ENCODE assay signal across 20 mouse cellular contexts in genomic region chr1:143742186-143742585, GRCm38 (mm10). TPM values are rescaled to one million over a fixed set of nuclear protein-coding genes. Genes with fewer than 3 reads are reported as not detected.
DNase-seq lines count a peak whose midpoint lies in the region; ATAC-seq and TF ChIP-seq lines count a peak whose summit lies in the region.
"Had no signal": no experiment of that assay in that cellular context is flagged by ENCODE, and none has a peak within 500 bp of the region (broad histone marks: within the 10 kb centered on the region; RNA-seq: fewer than 3 reads in every experiment).

No protein-coding gene starts in this region.

- peaks cover 16% of the 10 kb centered on the region; the same call in 1 of the 2 replicates for H3K36me3 ChIP-seq in hindbrain, postnatal 0 days (ENCODE audit: insufficient read depth, low read length)
- peaks cover 4% of the 10 kb centered on the region for H3K36me3 ChIP-seq in hindbrain, embryonic 16.5 days (ENCODE audit: control insufficient read depth, insufficient read depth, low read length)
- H3K36me3 ChIP-seq in forebrain, embryonic 13.5 days (ENCODE audit: poor library complexity, severe bottlenecking) = peaks cover 47% of the 10 kb centered on the region

- WGBS in hindbrain, postnatal 0 days = 38% methylated on average over 6 of the region's 6 CpGs
- WGBS in hindbrain, embryonic 16.5 days = 42% methylated on average over 6 of the region's 6 CpGs
- WGBS in forebrain, embryonic 13.5 days = 5% methylated on average over 6 of the region's 6 CpGs

- peak; percentile 5 for DNase-seq in embryo, embryonic 10.5 days (ENCODE audit: low spot score)
- no peak for DNase-seq in embryo, embryonic 11 days
- DNase-seq in hindbrain, postnatal 0 days (ENCODE audit: low spot score) = peak; percentile 8
- peak; percentile 78 for DNase-seq in retina, embryonic 14.5 days (ENCODE audit: low spot score)
- DNase-seq in testis, postnatal 14 days (ENCODE audit: low spot score) = no peak
- no peak for DNase-seq in gastrocnemius, postnatal 25 days
- DNase-seq: adrenal gland, postnatal 10 days; B cell, adult 2 months; cerebellum, adult 18-20 months; gastrocnemius, postnatal 14 days; heart, postnatal 36 days; kidney, adult 2 months had no signal

- no peak for ATAC-seq in hindbrain, postnatal 0 days
- no peak for ATAC-seq in hindbrain, embryonic 16.5 days
- ATAC-seq in forebrain, embryonic 13.5 days = peak; percentile 31; the same call in 1 of the 2 replicates
- ATAC-seq: CD4-positive, CD25-positive, alpha-beta regulatory T cell, adult 4 months; intestine, embryonic 16.5 days had no signal

- H3K27me3 ChIP-seq in hindbrain, postnatal 0 days (ENCODE audit: insufficient read depth, low read length) = no peaks in the 10 kb centered on the region
- no peaks in the 10 kb centered on the region for H3K27me3 ChIP-seq in hindbrain, embryonic 16.5 days (replicated peaks; ENCODE audit: control insufficient read depth, insufficient read depth, low read length)
- no peaks in the 10 kb centered on the region for H3K27me3 ChIP-seq in forebrain, embryonic 13.5 days
- H3K27me3 ChIP-seq: embryonic facial prominence, embryonic 13.5 days; heart, embryonic 13.5 days; hindbrain, embryonic 13.5 days had no signal

- no peak overlapping the region for H3K9ac ChIP-seq in hindbrain, postnatal 0 days (replicated peaks; ENCODE audit: low read length)
- no peak overlapping the region for H3K9ac ChIP-seq in hindbrain, embryonic 16.5 days (ENCODE audit: low read depth, low read length)
- H3K9ac ChIP-seq in forebrain, embryonic 13.5 days = 0 out of 2 replicates have a peak overlapping the region, but pooled peaks have one; percentile 34
- H3K9ac ChIP-seq: embryonic facial prominence, embryonic 13.5 days; heart, embryonic 13.5 days; hindbrain, embryonic 13.5 days had no signal

- H3K9me3 ChIP-seq in hindbrain, postnatal 0 days (ENCODE audit: low read length) = no peaks in the 10 kb centered on the region
- no peaks in the 10 kb centered on the region for H3K9me3 ChIP-seq in hindbrain, embryonic 16.5 days (ENCODE audit: control insufficient read depth, low read length)
- H3K9me3 ChIP-seq in forebrain, embryonic 13.5 days (replicated peaks) = no peaks in the 10 kb centered on the region
- H3K9me3 ChIP-seq: embryonic facial prominence, embryonic 13.5 days; G1E; heart, embryonic 13.5 days; hindbrain, embryonic 13.5 days had no signal

- H3K4me3 ChIP-seq in hindbrain, postnatal 0 days (ENCODE audit: low read length) = no peak overlapping the region
- H3K4me3 ChIP-seq in hindbrain, embryonic 16.5 days (ENCODE audit: low read length) = no peak overlapping the region
- H3K4me3 ChIP-seq in forebrain, embryonic 13.5 days = no peak overlapping the region
- H3K4me3 ChIP-seq: embryonic facial prominence, embryonic 13.5 days; heart, embryonic 13.5 days; hindbrain, embryonic 13.5 days had no signal

- no peak for TF ChIP-seq CTCF in hindbrain, postnatal 0 days (IDR thresholded peaks at IDR 0.05; ENCODE audit: low read depth)

- no peak overlapping the region for H3K4me2 ChIP-seq in hindbrain, postnatal 0 days (ENCODE audit: low read depth, low read length)
- H3K4me2 ChIP-seq in hindbrain, embryonic 16.5 days (ENCODE audit: low read length) = no peak overlapping the region
- peak overlapping the region; percentile 36 for H3K4me2 ChIP-seq in forebrain, embryonic 13.5 days
- H3K4me2 ChIP-seq: embryonic facial prominence, embryonic 13.5 days; heart, embryonic 13.5 days; hindbrain, embryonic 13.5 days had no signal

- no peaks in the 10 kb centered on the region for H3K4me1 ChIP-seq in hindbrain, postnatal 0 days (ENCODE audit: insufficient read depth, low read length)
- H3K4me1 ChIP-seq in hindbrain, embryonic 16.5 days (ENCODE audit: control insufficient read depth, insufficient read depth, low read depth, low read length) = peaks cover 3% of the 10 kb centered on the region
- peaks cover 29% of the 10 kb centered on the region for H3K4me1 ChIP-seq in forebrain, embryonic 13.5 days

- H3K27ac ChIP-seq in hindbrain, postnatal 0 days = no peak overlapping the region
- H3K27ac ChIP-seq in hindbrain, embryonic 16.5 days (ENCODE audit: low read depth, low read length) = no peak overlapping the region
- H3K27ac ChIP-seq in forebrain, embryonic 13.5 days = peak overlapping the region; percentile 66
- H3K27ac ChIP-seq: embryonic facial prominence, embryonic 13.5 days; heart, embryonic 13.5 days; hindbrain, embryonic 13.5 days had no signal

RNA-seq across cellular contexts. Expression of gene Glrx2, which starts 26.0 kb away (rescaled TPM):
- 23.4 and 33.0 TPM in 2 replicates for total RNA-seq in hindbrain, postnatal 0 days (2014; rRNA removed)
- 114 and 123 TPM in 2 replicates for polyA plus RNA-seq in hindbrain, postnatal 0 days (2015; fragmentation: Nextera tagmentation; extraction: Ambion mirVana)
- 114 and 123 TPM in 2 replicates for polyA plus RNA-seq in hindbrain, embryonic 16.5 days (2015; fragmentation: Nextera tagmentation; extraction: Ambion mirVana)
- polyA plus RNA-seq in forebrain, embryonic 13.5 days (2015; fragmentation: Nextera tagmentation; extraction: Ambion mirVana) = 161 and 192 TPM in 2 replicates
- 10 to 100 TPM; 73.2 to 79.5 TPM for total RNA-seq in gastrocnemius, postnatal 25 days (2021)

RNA-seq across cellular contexts. Expression of gene Trove2, which starts 34.7 kb away (rescaled TPM):
- 28.6 and 29.1 TPM in 2 replicates for total RNA-seq in hindbrain, postnatal 0 days (2014; rRNA removed)
- 24.2 and 24.6 TPM in 2 replicates for polyA plus RNA-seq in hindbrain, postnatal 0 days (2015; fragmentation: Nextera tagmentation; extraction: Ambion mirVana)
- 27.4 and 31.8 TPM in 2 replicates for polyA plus RNA-seq in hindbrain, embryonic 16.5 days (2015; fragmentation: Nextera tagmentation; extraction: Ambion mirVana)
- 46.1 and 50.8 TPM in 2 replicates for polyA plus RNA-seq in forebrain, embryonic 13.5 days (2015; fragmentation: Nextera tagmentation; extraction: Ambion mirVana)
- total RNA-seq in gastrocnemius, postnatal 25 days (2021) = 1 to 10 TPM; 2.5 to 3.1 TPM

RNA-seq across cellular contexts. Expression of gene Uchl5, which starts 34.9 kb away (rescaled TPM):
- total RNA-seq in hindbrain, postnatal 0 days (2014; rRNA removed) = 4.4 and 7.2 TPM in 2 replicates
- polyA plus RNA-seq in hindbrain, postnatal 0 days (2015; fragmentation: Nextera tagmentation; extraction: Ambion mirVana) = 65.1 and 65.5 TPM in 2 replicates
- polyA plus RNA-seq in hindbrain, embryonic 16.5 days (2015; fragmentation: Nextera tagmentation; extraction: Ambion mirVana) = 64.0 and 68.3 TPM in 2 replicates
- polyA plus RNA-seq in forebrain, embryonic 13.5 days (2015; fragmentation: Nextera tagmentation; extraction: Ambion mirVana) = 84.5 and 87.9 TPM in 2 replicates
- total RNA-seq in gastrocnemius, postnatal 25 days (2021) = 10 to 100 TPM; 23.3 to 23.9 TPM

RNA-seq across cellular contexts. Expression of gene Cdc73, which starts 39.5 kb away (rescaled TPM):
- total RNA-seq in hindbrain, postnatal 0 days (2014; rRNA removed) = 7.1 and 8.5 TPM in 2 replicates
- 15.3 and 15.8 TPM in 2 replicates for polyA plus RNA-seq in hindbrain, postnatal 0 days (2015; fragmentation: Nextera tagmentation; extraction: Ambion mirVana)
- polyA plus RNA-seq in hindbrain, embryonic 16.5 days (2015; fragmentation: Nextera tagmentation; extraction: Ambion mirVana) = 7.7 and 12.2 TPM in 2 replicates
- polyA plus RNA-seq in forebrain, embryonic 13.5 days (2015; fragmentation: Nextera tagmentation; extraction: Ambion mirVana) = 24.0 and 30.6 TPM in 2 replicates
- 10 to 100 TPM; 36.0 to 36.6 TPM for total RNA-seq in gastrocnemius, postnatal 25 days (2021)

Comparison
In these comparisons a context has a peak if more than half of its experiments do, and no peak if none do; other contexts are left out.
1. DNase-seq: peak in embryo, embryonic 10.5 days (single experiment), hindbrain, postnatal 0 days (single experiment) and retina, embryonic 14.5 days (single experiment); none in embryo, embryonic 11 days (single experiment), testis, postnatal 14 days (single experiment) and gastrocnemius, postnatal 25 days (single experiment).